ENCODE assay signal across 10 mouse cellular contexts in genomic region chr2:167866751-167867150, GRCm38 (mm10).
DNase-seq lines count a peak whose midpoint lies in the region; ATAC-seq and TF ChIP-seq lines count a peak whose summit lies in the region.
"Had no signal": no experiment of that assay in that cellular context is flagged by ENCODE, and none has a peak within 500 bp of the region (broad histone marks: within the 10 kb centered on the region; RNA-seq: fewer than 3 reads in every experiment).

No protein-coding gene starts in this region.

- H3K9me3 ChIP-seq in embryonic facial prominence, embryonic 10.5 days = no peaks in the 10 kb centered on the region
- no peaks in the 10 kb centered on the region for H3K9me3 ChIP-seq in limb, embryonic 14.5 days (ENCODE audit: control insufficient read depth, low read length)
- no peaks in the 10 kb centered on the region for H3K9me3 ChIP-seq in stomach, embryonic 15.5 days
- H3K9me3 ChIP-seq: embryonic facial prominence, embryonic 12.5 days; neural tube, embryonic 13.5 days had no signal

- no peaks in the 10 kb centered on the region for H3K36me3 ChIP-seq in embryonic facial prominence, embryonic 10.5 days (replicated peaks)
- no peaks in the 10 kb centered on the region for H3K36me3 ChIP-seq in limb, embryonic 14.5 days (ENCODE audit: control insufficient read depth, insufficient read depth, low read length)
- no peaks in the 10 kb centered on the region for H3K36me3 ChIP-seq in stomach, embryonic 15.5 days
- H3K36me3 ChIP-seq: embryonic facial prominence, embryonic 12.5 days; neural tube, embryonic 13.5 days had no signal

- H3K4me1 ChIP-seq in embryonic facial prominence, embryonic 10.5 days = peaks cover 38% of the 10 kb centered on the region
- H3K4me1 ChIP-seq in limb, embryonic 14.5 days (ENCODE audit: control insufficient read depth, insufficient read depth, low read length) = peaks cover 3% of the 10 kb centered on the region; the same call in 1 of the 2 replicates
- H3K4me1 ChIP-seq in stomach, embryonic 15.5 days = peaks cover 35% of the 10 kb centered on the region
- no peaks in the 10 kb centered on the region for H3K4me1 ChIP-seq in cerebellum, adult 2 months (ENCODE audit: control insufficient read depth, insufficient read depth, low read length)

- intact Hi-C loops in left cerebral cortex, postnatal 4 days (cut with DNase I) = no loop called here
- intact Hi-C loops in heart, postnatal 10 days (cut with DNase I) = no loop called here
- intact Hi-C loops in left cerebral cortex, postnatal 36 days (cut with DNase I) = no loop called here

- TF ChIP-seq CTCF in cerebellum, adult 2 months (IDR thresholded peaks at IDR 0.05; ENCODE audit: borderline replicate concordance, insufficient read depth, low read depth, low read length) = no peak

- no peak overlapping the region for H3K27ac ChIP-seq in embryonic facial prominence, embryonic 10.5 days (replicated peaks)
- H3K27ac ChIP-seq in limb, embryonic 14.5 days (replicated peaks; ENCODE audit: low read depth, low read length) = no peak overlapping the region
- peak overlapping the region; percentile 59; the same call in 1 of the 2 replicates for H3K27ac ChIP-seq in stomach, embryonic 15.5 days
- no peak overlapping the region for H3K27ac ChIP-seq in cerebellum, adult 2 months (ENCODE audit: insufficient read depth, low read length)
- H3K27ac ChIP-seq: embryonic facial prominence, embryonic 12.5 days; neural tube, embryonic 13.5 days had no signal

- no peak overlapping the region for H3K4me2 ChIP-seq in limb, embryonic 14.5 days (replicated peaks; ENCODE audit: low read depth, low read length, severe bottlenecking)
- no peak overlapping the region for H3K4me2 ChIP-seq in stomach, embryonic 15.5 days
- H3K4me2 ChIP-seq: embryonic facial prominence, embryonic 12.5 days; neural tube, embryonic 13.5 days had no signal

- no peaks in the 10 kb centered on the region for H3K27me3 ChIP-seq in embryonic facial prominence, embryonic 10.5 days (replicated peaks; ENCODE audit: low read depth, poor library complexity, severe bottlenecking)
- no peaks in the 10 kb centered on the region for H3K27me3 ChIP-seq in limb, embryonic 14.5 days (ENCODE audit: control insufficient read depth, insufficient read depth, low read length)
- no peaks in the 10 kb centered on the region for H3K27me3 ChIP-seq in stomach, embryonic 15.5 days (replicated peaks)
- no peaks in the 10 kb centered on the region for H3K27me3 ChIP-seq in cerebellum, adult 2 months (ENCODE audit: control insufficient read depth, insufficient read depth, low read length)
- H3K27me3 ChIP-seq: embryonic facial prominence, embryonic 12.5 days had no signal

- WGBS in embryonic facial prominence, embryonic 10.5 days = 49% methylated on average over 10 of the region's 10 CpGs
- WGBS in limb, embryonic 14.5 days = 38% methylated on average over 10 of the region's 10 CpGs
- 24% methylated on average over 10 of the region's 10 CpGs for WGBS in stomach, embryonic 15.5 days
- WGBS in cerebellum, adult 2 months = 20% methylated on average over 10 of the region's 10 CpGs

- ATAC-seq in limb, embryonic 14.5 days (ENCODE audit: low FRiP score, low read depth) = no peak
- ATAC-seq in stomach, embryonic 15.5 days (ENCODE audit: insufficient read depth, low FRiP score, low read depth) = peak; percentile 58; the same call in 1 of the 2 replicates

- DNase-seq in left cerebral cortex, postnatal 4 days = peak; percentile 63
- no peak for DNase-seq in left cerebral cortex, adult 8-10 months (ENCODE audit: low spot score in 2 of 2)
- peak; percentile 47 for DNase-seq in embryonic facial prominence, embryonic 10.5 days (ENCODE audit: low spot score)
- peak; percentile 96 for DNase-seq in heart, postnatal 10 days
- DNase-seq in limb, embryonic 14.5 days (ENCODE audit: low spot score) = peak; percentile 45
- DNase-seq in cerebellum, adult 2 months = no peak
- no peak for DNase-seq in left cerebral cortex, postnatal 36 days (ENCODE audit: low spot score in 2 of 2)

- H3K4me3 ChIP-seq in embryonic facial prominence, embryonic 10.5 days = no peak overlapping the region
- H3K4me3 ChIP-seq in limb, embryonic 14.5 days (replicated peaks; ENCODE audit: low read length) = no peak overlapping the region
- no peak overlapping the region for H3K4me3 ChIP-seq in stomach, embryonic 15.5 days (replicated peaks)
- H3K4me3 ChIP-seq in cerebellum, adult 2 months (replicated peaks; ENCODE audit: insufficient read depth, low read depth, low read length) = no peak overlapping the region
- H3K4me3 ChIP-seq: embryonic facial prominence, embryonic 12.5 days; neural tube, embryonic 13.5 days had no signal

- H3K9ac ChIP-seq in limb, embryonic 14.5 days (ENCODE audit: low read depth, low read length, severe bottlenecking) = no peak overlapping the region
- no peak overlapping the region for H3K9ac ChIP-seq in stomach, embryonic 15.5 days
- H3K9ac ChIP-seq: embryonic facial prominence, embryonic 12.5 days; neural tube, embryonic 13.5 days had no signal

- no peak for TF ChIP-seq POLR2A in limb, embryonic 14.5 days (IDR thresholded peaks at IDR 0.05; ENCODE audit: borderline replicate concordance, extremely low read depth, insufficient read depth, insufficient read length)
- TF ChIP-seq POLR2A in cerebellum, adult 2 months (IDR thresholded peaks at IDR 0.05; ENCODE audit: borderline replicate concordance, insufficient read depth, low read length) = no peak

Comparison
In these comparisons a context has a peak if more than half of its experiments do, and no peak if none do; other contexts are left out.
1. DNase-seq: peak in left cerebral cortex, postnatal 4 days (single experiment), embryonic facial prominence, embryonic 10.5 days (single experiment), heart, postnatal 10 days (2 of 2) and limb, embryonic 14.5 days (single experiment); none in left cerebral cortex, adult 8-10 months (0 of 2), cerebellum, adult 2 months (0 of 2) and left cerebral cortex, postnatal 36 days (0 of 2).